Mouse (Mus musculus): ENCODE measurements around the gene Dgat2l6. TPM values are rescaled to one million over a fixed set of nuclear protein-coding genes. Genes with fewer than 3 reads are reported as not detected.

The Dgat2l6 gene
- total RNA-seq, 1 experiment, result not detected

DNA sequence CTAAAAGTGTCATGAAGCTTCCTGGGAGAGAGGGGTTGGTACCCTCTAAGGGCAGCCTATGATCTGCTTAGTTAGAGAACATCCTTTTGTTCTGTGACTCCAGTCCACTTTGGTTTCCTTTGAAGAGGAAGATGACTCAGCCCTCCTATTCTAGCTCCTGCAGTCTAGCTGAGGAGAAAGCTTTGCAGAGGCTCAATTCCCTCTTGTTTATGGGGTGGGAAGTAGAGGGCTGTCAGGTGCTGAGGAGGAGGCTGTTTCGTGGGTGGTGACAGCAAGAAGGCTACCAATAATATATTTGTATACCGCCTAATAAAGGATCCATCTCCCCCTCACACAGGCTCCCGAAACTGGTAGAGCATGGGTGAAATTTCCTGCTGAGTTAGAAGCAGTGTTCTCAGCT, 8.0 kb upstream of the Dgat2l6 start:
- TF ChIP-seq MAFK (IDR thresholded peaks at IDR 0.05; ENCODE audit: insufficient read depth, low read depth, low read length) (no peak), ZNF384 (IDR thresholded peaks at IDR 0.05; ENCODE audit: low read depth, low read length) (no peak), CHD2 (IDR thresholded peaks at IDR 0.05; ENCODE audit: low read depth, low read length) (no peak), ZC3H11A (IDR thresholded peaks at IDR 0.05; ENCODE audit: borderline replicate concordance, low read depth, low read length) (no peak), HCFC1 (IDR thresholded peaks at IDR 0.05; ENCODE audit: borderline replicate concordance, insufficient read depth, low read length) (no peak)
- no peaks in the 10 kb centered on the region for H3K9me3 ChIP-seq (ENCODE audit: control insufficient read depth, insufficient read depth, low read depth, low read length)
- no peak overlapping the region for H3K9ac ChIP-seq (ENCODE audit: insufficient read depth, low read depth, low read length, poor library complexity, severe bottlenecking)
- peaks cover 5% of the 10 kb centered on the region; the same call in 1 of the 2 replicates for H3K36me3 ChIP-seq (ENCODE audit: control insufficient read depth, insufficient read depth, low read length, poor library complexity, severe bottlenecking)
- no peaks in the 10 kb centered on the region; a peak in 1 of 4 replicates for H3K4me1 ChIP-seq (ENCODE audit: control insufficient read depth in 2 of 2, insufficient read depth in 2 of 2, low read length in 2 of 2, poor library complexity in 1 of 2)
- DNase-seq (ENCODE audit: low read depth, low spot score), result no peak
- no peak overlapping the region for H3K4me3 ChIP-seq (ENCODE audit: insufficient read depth in 1 of 2, low read depth in 1 of 2, low read length in 2 of 2, poor library complexity in 1 of 2, severe bottlenecking in 1 of 2)
- in situ Hi-C loops (cut with MboI; ENCODE audit: low sequenced_read_pairs in 2 of 2, unreplicated experiment in 2 of 2), result no loop called here
- no peak overlapping the region for H3K27ac ChIP-seq (ENCODE audit: insufficient read depth, low read depth, low read length, poor library complexity, severe bottlenecking)

DNA sequence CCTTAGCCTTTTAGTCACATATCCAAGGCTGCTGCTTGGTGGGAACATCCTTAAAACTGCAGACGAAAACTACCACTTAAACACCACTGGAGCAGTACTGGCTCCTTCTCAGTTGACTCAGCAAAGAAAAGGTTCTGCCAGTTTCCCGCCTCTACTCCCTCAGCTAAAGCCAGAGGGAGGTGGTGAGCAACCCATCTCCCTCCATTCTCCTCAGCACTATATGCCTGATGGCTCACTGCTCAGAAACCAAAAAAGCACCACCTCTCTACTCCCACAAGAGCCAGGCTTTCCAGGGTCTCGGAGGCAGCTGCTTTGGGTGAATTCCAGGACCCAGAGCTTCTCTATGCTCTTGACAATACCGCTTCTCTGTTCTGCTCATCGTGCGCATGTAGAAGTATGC, 7.0 kb upstream of the Dgat2l6 start:
- Histone ChIP-seq H3K4me1 (ENCODE audit: control insufficient read depth in 2 of 2, insufficient read depth in 2 of 2, low read length in 2 of 2, poor library complexity in 1 of 2) (no peaks in the 10 kb centered on the region; a peak in 1 of 4 replicates), H3K4me3 (ENCODE audit: insufficient read depth in 1 of 2, low read depth in 1 of 2, low read length in 2 of 2, poor library complexity in 1 of 2, severe bottlenecking in 1 of 2) (no peak overlapping the region), H3K36me3 (ENCODE audit: control insufficient read depth, insufficient read depth, low read length, poor library complexity, severe bottlenecking) (peaks cover 5% of the 10 kb centered on the region; the same call in 1 of the 2 replicates), H3K27ac (ENCODE audit: insufficient read depth, low read depth, low read length, poor library complexity, severe bottlenecking) (no peak overlapping the region), H3K9me3 (ENCODE audit: control insufficient read depth, insufficient read depth, low read depth, low read length) (no peaks in the 10 kb centered on the region), H3K9ac (ENCODE audit: insufficient read depth, low read depth, low read length, poor library complexity, severe bottlenecking) (no peak overlapping the region)
- TF ChIP-seq HCFC1 (IDR thresholded peaks at IDR 0.05; ENCODE audit: borderline replicate concordance, insufficient read depth, low read length), result no peak
- TF ChIP-seq ZNF384 (IDR thresholded peaks at IDR 0.05; ENCODE audit: low read depth, low read length), result no peak
- no peak for TF ChIP-seq ZC3H11A (IDR thresholded peaks at IDR 0.05; ENCODE audit: borderline replicate concordance, low read depth, low read length)
- no peak for TF ChIP-seq CHD2 (IDR thresholded peaks at IDR 0.05; ENCODE audit: low read depth, low read length)
- no peak for TF ChIP-seq MAFK (IDR thresholded peaks at IDR 0.05; ENCODE audit: insufficient read depth, low read depth, low read length)
- DNase-seq (ENCODE audit: low read depth, low spot score), result no peak
- in situ Hi-C loops (cut with MboI; ENCODE audit: low sequenced_read_pairs in 2 of 2, unreplicated experiment in 2 of 2), result no loop called here

DNA sequence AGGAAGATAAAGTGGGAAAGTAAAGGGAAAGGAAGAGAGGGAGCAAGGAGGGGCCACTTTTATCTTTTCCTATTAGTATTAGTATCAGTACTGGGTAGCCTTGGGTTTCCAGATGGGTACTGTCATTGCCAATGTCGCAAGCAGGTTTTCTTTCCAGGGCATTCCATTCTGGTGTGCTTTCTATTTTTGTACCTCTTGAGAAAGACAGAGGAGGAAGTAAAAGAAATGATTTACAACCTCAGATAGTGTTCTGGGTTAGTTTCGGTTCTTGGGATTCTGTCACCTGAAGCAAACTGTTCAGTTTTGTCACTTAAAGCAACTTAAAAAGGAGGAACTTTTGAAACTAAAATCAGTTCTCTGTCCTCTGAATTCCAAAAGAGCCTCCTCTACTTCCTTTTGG, 6.1 kb upstream of the Dgat2l6 start:
- Histone ChIP-seq H3K9ac (ENCODE audit: insufficient read depth, low read depth, low read length, poor library complexity, severe bottlenecking) (no peak overlapping the region), H3K27ac (ENCODE audit: insufficient read depth, low read depth, low read length, poor library complexity, severe bottlenecking) (no peak overlapping the region), H3K4me1 (ENCODE audit: control insufficient read depth in 2 of 2, insufficient read depth in 2 of 2, low read length in 2 of 2, poor library complexity in 1 of 2) (no peaks in the 10 kb centered on the region; a peak in 1 of 4 replicates), H3K9me3 (ENCODE audit: control insufficient read depth, insufficient read depth, low read depth, low read length) (no peaks in the 10 kb centered on the region), H3K4me3 (ENCODE audit: insufficient read depth in 1 of 2, low read depth in 1 of 2, low read length in 2 of 2, poor library complexity in 1 of 2, severe bottlenecking in 1 of 2) (no peak overlapping the region), H3K36me3 (ENCODE audit: control insufficient read depth, insufficient read depth, low read length, poor library complexity, severe bottlenecking) (peaks cover 5% of the 10 kb centered on the region; the same call in 1 of the 2 replicates)
- in situ Hi-C loops (cut with MboI; ENCODE audit: low sequenced_read_pairs in 2 of 2, unreplicated experiment in 2 of 2), result no loop called here
- DNase-seq (ENCODE audit: low read depth, low spot score), result no peak
- no peak for TF ChIP-seq ZC3H11A (IDR thresholded peaks at IDR 0.05; ENCODE audit: borderline replicate concordance, low read depth, low read length)
- TF ChIP-seq HCFC1 (IDR thresholded peaks at IDR 0.05; ENCODE audit: borderline replicate concordance, insufficient read depth, low read length), result no peak
- no peak for TF ChIP-seq ZNF384 (IDR thresholded peaks at IDR 0.05; ENCODE audit: low read depth, low read length)
- no peak for TF ChIP-seq MAFK (IDR thresholded peaks at IDR 0.05; ENCODE audit: insufficient read depth, low read depth, low read length)

DNA sequence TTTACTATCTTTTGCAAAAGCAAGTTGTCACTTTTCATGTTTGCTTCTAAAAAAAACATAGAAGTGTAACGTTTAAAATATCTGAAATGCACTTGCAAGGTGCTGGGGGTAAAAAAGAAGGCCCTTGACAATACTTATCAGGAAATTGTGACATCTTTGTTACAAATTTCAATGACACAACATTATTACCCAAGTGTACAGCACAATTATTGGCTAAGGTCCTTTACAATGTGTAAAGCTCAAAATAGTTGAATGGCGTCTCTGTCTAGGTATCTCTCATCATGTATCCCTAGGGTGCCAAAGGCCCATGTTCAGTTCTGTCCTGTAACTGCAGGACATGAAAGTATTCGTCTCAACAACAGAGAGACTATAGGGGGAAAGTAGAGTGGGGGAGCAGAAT, 31.4 kb downstream of the Dgat2l6 start:
- H3K9ac ChIP-seq (ENCODE audit: insufficient read depth, low read depth, low read length, poor library complexity, severe bottlenecking), result no peak overlapping the region
- H3K27ac ChIP-seq (ENCODE audit: insufficient read depth, low read depth, low read length, poor library complexity, severe bottlenecking), result no peak overlapping the region
- no peaks in the 10 kb centered on the region for H3K9me3 ChIP-seq (ENCODE audit: control insufficient read depth, insufficient read depth, low read depth, low read length)
- H3K4me3 ChIP-seq (ENCODE audit: insufficient read depth in 1 of 2, low read depth in 1 of 2, low read length in 2 of 2, poor library complexity in 1 of 2, severe bottlenecking in 1 of 2), result no peak overlapping the region
- DNase-seq (ENCODE audit: low read depth, low spot score), result no peak
- in situ Hi-C loops (cut with MboI; ENCODE audit: low sequenced_read_pairs in 2 of 2, unreplicated experiment in 2 of 2), result no loop called here
- TF ChIP-seq ZNF384 (IDR thresholded peaks at IDR 0.05; ENCODE audit: low read depth, low read length) (no peak), HCFC1 (IDR thresholded peaks at IDR 0.05; ENCODE audit: borderline replicate concordance, insufficient read depth, low read length) (no peak), ZC3H11A (IDR thresholded peaks at IDR 0.05; ENCODE audit: borderline replicate concordance, low read depth, low read length) (no peak), CHD2 (IDR thresholded peaks at IDR 0.05; ENCODE audit: low read depth, low read length) (no peak), MAFK (IDR thresholded peaks at IDR 0.05; ENCODE audit: insufficient read depth, low read depth, low read length) (no peak)
- H3K4me1 ChIP-seq (ENCODE audit: control insufficient read depth in 2 of 2, insufficient read depth in 2 of 2, low read length in 2 of 2, poor library complexity in 1 of 2), result no peaks in the 10 kb centered on the region
- H3K36me3 ChIP-seq (ENCODE audit: control insufficient read depth, insufficient read depth, low read length, poor library complexity, severe bottlenecking), result no peaks in the 10 kb centered on the region

DNA sequence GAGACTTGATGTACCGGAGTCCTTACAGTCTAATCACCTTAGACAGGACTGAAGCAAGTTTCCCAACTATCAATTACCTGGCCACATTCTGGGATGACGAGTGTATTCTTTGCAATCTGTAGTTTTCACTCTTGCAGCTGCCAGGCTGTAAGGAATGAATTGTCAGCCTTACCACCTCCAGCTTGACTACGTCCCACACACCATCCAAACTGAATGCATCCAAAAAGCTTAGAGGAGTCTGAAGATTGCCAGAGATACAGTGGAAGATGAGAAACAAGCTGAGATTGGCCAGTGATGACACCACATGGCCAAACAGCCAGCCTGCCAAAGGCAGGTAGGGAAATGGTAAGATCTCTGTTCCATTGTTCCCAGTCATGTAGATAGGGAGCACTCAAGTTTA, 41.1 kb downstream of the Dgat2l6 start:
- Histone ChIP-seq H3K9ac (ENCODE audit: insufficient read depth, low read depth, low read length, poor library complexity, severe bottlenecking) (no peak overlapping the region), H3K4me3 (ENCODE audit: insufficient read depth in 1 of 2, low read depth in 1 of 2, low read length in 2 of 2, poor library complexity in 1 of 2, severe bottlenecking in 1 of 2) (no peak overlapping the region)

More for the DNA sequence above, 41.1 kb downstream of the Dgat2l6 start:
- TF ChIP-seq ZNF384 (IDR thresholded peaks at IDR 0.05; ENCODE audit: low read depth, low read length) (no peak), CHD2 (IDR thresholded peaks at IDR 0.05; ENCODE audit: low read depth, low read length) (no peak), MAFK (IDR thresholded peaks at IDR 0.05; ENCODE audit: insufficient read depth, low read depth, low read length) (no peak), HCFC1 (IDR thresholded peaks at IDR 0.05; ENCODE audit: borderline replicate concordance, insufficient read depth, low read length) (no peak), ZC3H11A (IDR thresholded peaks at IDR 0.05; ENCODE audit: borderline replicate concordance, low read depth, low read length) (no peak)
- no peak for DNase-seq (ENCODE audit: low read depth, low spot score)
- H3K4me1 ChIP-seq (ENCODE audit: control insufficient read depth in 2 of 2, insufficient read depth in 2 of 2, low read length in 2 of 2, poor library complexity in 1 of 2), result no peaks in the 10 kb centered on the region
- no peaks in the 10 kb centered on the region for H3K9me3 ChIP-seq (ENCODE audit: control insufficient read depth, insufficient read depth, low read depth, low read length)
- in situ Hi-C loops (cut with MboI; ENCODE audit: low sequenced_read_pairs in 2 of 2, unreplicated experiment in 2 of 2), result no loop called here
- no peaks in the 10 kb centered on the region for H3K36me3 ChIP-seq (ENCODE audit: control insufficient read depth, insufficient read depth, low read length, poor library complexity, severe bottlenecking)
- H3K27ac ChIP-seq (ENCODE audit: insufficient read depth, low read depth, low read length, poor library complexity, severe bottlenecking), result no peak overlapping the region
